Mouse (Mus musculus) spleen, adult 2 months (tissue): ENCODE data around the gene Syt8. TPM values are rescaled to one million over a fixed set of nuclear protein-coding genes. Genes with fewer than 3 reads are reported as not detected.

Experiments
- DNase-seq, 2 experiments: peaks; one replicate each; pipeline versions ENCODE4 v3.0.0 to v3.0.0-alpha.2; 2012 to 2021; ENCODE audit warnings: low spot score in 2 of 2, low read depth in 1 of 2
- H3K27ac ChIP-seq: fragments of 200-500 bp; 2 replicates; pipeline ENCODE4 v1.5.1; 2012; ENCODE audit warnings: low read length, inconsistent platforms; ENCODE audit not compliant: insufficient read depth
- H3K27me3 ChIP-seq: fragments of 200-500 bp; 2 replicates; pipeline ENCODE4 v1.6.1; 2012; ENCODE audit warnings: mild to moderate bottlenecking, moderate library complexity, low read length, inconsistent platforms; ENCODE audit not compliant: control insufficient read depth, insufficient read depth
- H3K36me3 ChIP-seq: fragments of 200-500 bp; 2 replicates; pipeline ENCODE4 v1.6.1; 2012; ENCODE audit warnings: mild to moderate bottlenecking, low read length, inconsistent platforms; ENCODE audit not compliant: control insufficient read depth, insufficient read depth
- H3K4me1 ChIP-seq: fragments of 200-500 bp; 2 replicates; pipeline ENCODE4 v1.6.1; 2011; ENCODE audit warnings: inconsistent platforms; ENCODE audit not compliant: control insufficient read depth, insufficient read depth, insufficient read length
- H3K4me3 ChIP-seq: fragments of 200-500 bp; 2 replicates; pipeline ENCODE4 v1.5.1; 2011; ENCODE audit warnings: mild to moderate bottlenecking, inconsistent platforms; ENCODE audit not compliant: insufficient read depth, insufficient read length; ENCODE audit errors: extremely low read depth
- CTCF ChIP-seq: fragments of 200-500 bp; IDR thresholded peaks from 2 replicates; pipeline ENCODE4 v1.5.1; 2011; ENCODE audit warnings: mild to moderate bottlenecking, inconsistent platforms; ENCODE audit not compliant: insufficient read depth, insufficient read length, insufficient replicate concordance; ENCODE audit errors: extremely low read depth
- POLR2A ChIP-seq: fragments of 200-500 bp; IDR thresholded peaks from 2 replicates; pipeline ENCODE4 v1.6.1; 2011; ENCODE audit warnings: low read depth, low read length, inconsistent platforms
- WGBS: fragments of 180-500 bp; shearing (Covaris S2); methylation state at CpG from one replicate; pipeline ENCODE4 v1.1.7; 2018; 5-methylcytosine and 5-hydroxymethylcytosine counted together
- polyA plus RNA-seq: library from polyadenylated mRNA; depleted of rRNA; stranded (reverse); fragments of >200 nt; gene quantifications from 2 replicates; pipeline ENCODE4 v1.2.3, GENCODE M21; 2012

Syt8 gene
- polyA plus RNA-seq, 1 experiment = 0.94 TPM

DNA sequence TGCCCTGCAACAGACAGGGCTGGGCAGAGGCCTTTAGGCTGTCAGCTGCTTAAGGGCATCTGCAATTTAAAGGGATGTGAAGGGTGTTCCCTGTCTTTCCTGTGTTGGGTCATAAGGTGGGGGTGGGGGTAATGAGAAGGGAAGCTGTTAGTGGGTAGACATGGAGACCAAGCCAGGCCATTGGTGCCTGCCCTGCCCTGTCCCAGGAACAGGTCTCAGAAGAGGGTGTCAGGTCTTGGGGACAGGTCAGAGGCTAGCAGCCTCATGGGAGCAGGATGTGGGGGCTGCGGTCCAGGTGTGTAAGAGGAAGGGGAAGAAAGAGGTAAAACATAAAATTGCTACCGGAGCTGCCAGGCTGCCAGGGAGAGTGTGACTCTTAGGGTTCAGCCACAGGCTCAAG is 26.8 kb downstream of the Syt8 start:
- Histone ChIP-seq H3K4me1 (peaks cover 46% of the 10 kb centered on the region), H3K4me3 (peak overlapping the region; percentile 92), H3K27ac (peak overlapping the region; percentile 86), H3K36me3 (peaks cover 7% of the 10 kb centered on the region; the same call in 1 of the 2 replicates), H3K27me3 (no peaks in the 10 kb centered on the region)
- peak in 1 of 2 experiments; percentile 51 for DNase-seq
- TF ChIP-seq POLR2A (no peak), CTCF (no peak)
- WGBS = 12% methylated on average over 2 of the region's 2 CpGs

DNA sequence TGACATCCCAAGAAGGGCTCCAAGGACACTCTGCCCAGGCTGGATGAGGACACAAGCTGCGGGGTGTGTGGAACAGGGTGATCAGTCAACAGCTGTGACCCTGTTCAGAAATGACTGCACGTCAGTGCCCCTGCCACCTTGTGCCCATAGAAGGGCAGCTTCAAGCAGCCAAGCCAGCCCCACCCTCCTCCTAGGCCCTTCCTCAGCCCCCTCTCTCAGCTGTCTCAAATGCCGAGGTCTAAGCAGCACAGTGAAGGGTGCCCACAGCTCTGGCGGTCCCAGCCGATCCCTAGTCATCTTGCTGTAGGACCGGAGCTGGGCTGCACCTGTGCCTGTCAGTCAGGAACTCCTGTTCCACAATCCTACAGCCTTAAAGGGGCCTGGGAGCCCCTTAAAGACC is 27.5 kb downstream of the Syt8 start:
- peaks cover 7% of the 10 kb centered on the region; the same call in 1 of the 2 replicates for H3K36me3 ChIP-seq
- H3K27me3 ChIP-seq = no peaks in the 10 kb centered on the region
- H3K4me3 ChIP-seq = peak overlapping the region; percentile 92
- DNase-seq = no peak
- no peak for TF ChIP-seq CTCF
- no peak for TF ChIP-seq POLR2A
- WGBS = 13% methylated on average over 6 of the region's 6 CpGs
- peaks cover 46% of the 10 kb centered on the region for H3K4me1 ChIP-seq
- H3K27ac ChIP-seq = peak overlapping the region; percentile 86

DNA sequence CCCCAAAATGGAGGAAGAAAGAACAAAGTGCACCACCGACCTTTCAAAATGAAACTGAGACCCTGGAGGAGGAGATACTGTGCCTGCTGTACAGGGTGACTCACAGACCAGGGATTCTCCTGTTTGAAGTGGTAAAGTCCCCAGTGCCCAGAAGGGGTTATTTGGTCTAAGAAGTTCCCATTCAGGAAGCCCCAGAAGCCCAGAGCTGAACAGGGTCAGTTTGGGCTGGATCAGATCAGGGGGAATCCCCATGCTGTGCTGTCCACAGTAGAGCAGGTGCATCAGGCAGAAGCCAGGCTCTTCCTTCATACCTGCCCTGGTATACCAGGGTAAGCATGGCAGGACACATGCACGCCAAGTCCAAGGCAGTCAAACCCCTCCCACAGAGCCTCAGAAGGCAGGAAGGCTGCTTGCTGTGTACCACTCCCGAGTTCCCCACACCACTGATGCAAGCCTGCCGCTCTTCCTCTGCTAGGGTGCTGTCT is 28.0 kb downstream of the Syt8 start:
- WGBS = 14% methylated on average over 4 of the region's 4 CpGs
- Histone ChIP-seq H3K4me3 (peak overlapping the region; percentile 92), H3K27ac (peak overlapping the region; percentile 86), H3K4me1 (peaks cover 43% of the 10 kb centered on the region), H3K36me3 (peaks cover 7% of the 10 kb centered on the region; the same call in 1 of the 2 replicates), H3K27me3 (no peaks in the 10 kb centered on the region)
- no peak for DNase-seq
- no peak for TF ChIP-seq POLR2A
- no peak for TF ChIP-seq CTCF

DNA sequence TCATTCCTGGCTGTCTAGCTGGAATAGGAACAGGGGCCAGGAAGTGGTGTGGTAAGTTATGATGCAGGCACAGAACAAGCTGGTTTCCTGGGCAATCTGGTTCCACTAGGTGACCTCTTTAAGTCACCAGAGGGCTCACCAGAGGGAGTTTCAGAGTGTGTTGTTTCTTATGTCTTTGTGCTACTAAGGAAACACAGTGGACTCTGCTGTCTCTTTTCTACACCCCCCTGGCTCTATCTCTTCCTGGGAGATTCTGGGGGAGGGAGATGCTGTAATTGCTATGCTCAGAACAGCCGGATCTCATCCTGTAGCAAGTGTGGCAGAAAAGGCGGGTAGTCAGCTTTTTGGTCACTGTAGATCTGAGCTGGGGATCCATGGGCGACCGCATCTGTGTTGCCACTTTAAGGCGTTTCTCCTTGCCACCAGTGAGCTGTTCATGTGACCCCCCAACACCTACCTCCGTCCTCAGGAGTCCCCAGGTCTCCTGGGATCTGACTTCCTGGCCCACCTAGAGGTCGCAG is 35.6 kb downstream of the Syt8 start:
- no peak for DNase-seq
- peak overlapping the region; percentile 2; the same call in 1 of the 2 replicates for H3K27ac ChIP-seq
- H3K36me3 ChIP-seq = peaks cover 25% of the 10 kb centered on the region
- TF ChIP-seq CTCF (no peak), POLR2A (no peak)
- H3K27me3 ChIP-seq = no peaks in the 10 kb centered on the region
- H3K4me3 ChIP-seq = no peak overlapping the region
- 68% methylated on average over 7 of the region's 7 CpGs for WGBS
- H3K4me1 ChIP-seq = peaks cover 22% of the 10 kb centered on the region

DNA sequence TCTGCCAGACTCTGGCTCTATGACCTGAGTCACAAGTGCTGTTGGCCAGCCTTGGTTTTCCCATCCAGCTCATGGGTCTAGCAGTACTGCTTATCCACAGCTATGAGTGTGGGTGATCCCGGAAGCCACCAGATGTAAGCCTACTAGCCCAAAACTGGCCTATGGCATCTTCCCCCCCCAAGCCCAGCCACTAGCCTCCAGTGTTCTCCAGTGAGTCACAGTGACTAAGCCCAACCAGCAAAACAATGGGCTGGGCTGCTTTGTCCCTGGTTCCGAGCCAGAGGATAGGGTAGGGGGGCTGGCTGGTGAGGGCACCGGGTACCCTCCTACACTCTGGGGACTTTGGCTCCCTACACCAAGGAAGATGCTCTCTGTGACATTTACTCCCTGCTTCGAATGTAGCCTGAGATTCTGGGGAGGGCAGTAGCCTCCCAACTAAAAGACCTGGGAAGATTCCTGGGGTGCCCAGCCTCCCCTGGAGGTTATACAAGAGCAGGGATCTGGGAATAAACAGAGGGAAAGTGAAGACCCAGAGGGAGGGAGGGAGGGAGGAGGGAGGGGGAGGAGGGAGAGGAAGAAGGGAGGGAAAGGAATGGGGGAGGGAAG is 36.3 kb downstream of the Syt8 start:
- H3K36me3 ChIP-seq = peaks cover 23% of the 10 kb centered on the region
- no peak overlapping the region for H3K4me3 ChIP-seq
- H3K27ac ChIP-seq = no peak overlapping the region
- H3K27me3 ChIP-seq = no peaks in the 10 kb centered on the region
- DNase-seq = no peak
- H3K4me1 ChIP-seq = peaks cover 18% of the 10 kb centered on the region
- TF ChIP-seq CTCF (no peak), POLR2A (no peak)
- WGBS = 53% methylated on average over 4 of the region's 4 CpGs

DNA sequence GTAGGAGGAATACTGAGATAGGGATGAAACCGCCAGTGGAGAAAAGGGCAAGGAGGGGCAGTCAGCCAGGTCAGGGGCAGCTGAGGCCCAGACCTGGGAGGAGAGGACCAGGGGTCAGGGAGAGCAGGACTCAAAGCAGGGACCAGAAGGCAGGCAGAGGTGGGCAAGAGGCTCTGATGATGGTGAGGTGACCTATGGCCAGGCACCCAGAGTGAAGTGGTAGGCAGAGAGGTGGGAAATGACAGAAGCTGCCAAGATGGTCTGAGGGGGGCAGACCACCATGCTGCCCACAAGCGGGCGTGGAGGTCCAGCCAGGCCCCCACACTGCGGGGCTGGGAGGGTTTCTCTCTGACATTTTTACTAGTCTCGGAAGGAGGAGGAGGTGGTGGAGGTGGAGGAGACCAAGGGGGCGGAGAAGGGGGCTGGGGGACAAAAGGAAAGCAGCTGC is 36.8 kb downstream of the Syt8 start:
- DNase-seq = no peak
- TF ChIP-seq CTCF (no peak), POLR2A (no peak)
- Histone ChIP-seq H3K36me3 (peaks cover 23% of the 10 kb centered on the region), H3K4me1 (peaks cover 18% of the 10 kb centered on the region), H3K27me3 (no peaks in the 10 kb centered on the region), H3K4me3 (no peak overlapping the region), H3K27ac (no peak overlapping the region)
- WGBS = 84% methylated on average over 6 of the region's 6 CpGs

DNA sequence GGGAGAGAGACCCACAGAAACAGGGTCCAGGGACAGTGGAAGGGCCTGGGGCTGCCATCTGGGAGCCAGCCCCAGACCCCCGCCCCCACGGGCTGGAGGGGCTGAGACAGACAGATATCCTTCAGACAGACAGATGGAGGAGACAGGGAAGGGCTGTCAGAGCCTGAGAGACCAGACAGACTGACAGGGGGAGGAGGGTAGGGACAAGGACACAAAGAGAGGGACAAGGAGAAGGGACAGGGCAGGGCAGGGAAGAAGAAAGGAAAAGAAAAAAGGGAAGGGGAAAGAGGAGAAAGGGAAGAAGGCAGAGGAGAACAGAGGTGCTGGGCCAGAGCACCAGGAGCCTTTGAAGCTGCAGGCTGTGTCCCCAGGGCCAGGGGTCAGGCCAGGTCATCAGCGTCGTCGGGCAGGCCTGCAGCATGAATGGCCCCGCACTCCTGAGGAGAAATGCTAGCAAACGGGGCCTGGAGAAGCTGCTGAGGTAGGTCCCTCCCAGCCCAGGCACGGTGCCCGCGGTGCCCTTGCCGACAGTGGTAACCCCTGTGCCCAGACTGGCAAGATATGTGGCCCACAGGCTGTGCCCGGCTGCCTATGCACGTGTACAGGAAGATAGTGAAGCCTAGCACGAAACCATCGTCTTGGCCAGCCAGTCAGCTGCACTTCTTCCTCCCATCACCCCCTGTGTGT is 37.4 kb downstream of the Syt8 start:
- H3K4me3 ChIP-seq = no peak overlapping the region
- no peak for TF ChIP-seq CTCF
- no peak for TF ChIP-seq POLR2A
- no peak overlapping the region for H3K27ac ChIP-seq
- H3K27me3 ChIP-seq = no peaks in the 10 kb centered on the region
- peaks cover 23% of the 10 kb centered on the region for H3K36me3 ChIP-seq
- H3K4me1 ChIP-seq = peaks cover 18% of the 10 kb centered on the region
- DNase-seq = no peak
- WGBS = 46% methylated on average over 15 of the region's 15 CpGs
